Mouse (Mus musculus) brain, embryonic 14.5 days (tissue): ENCODE data around the gene Hps4.

Experiments
- CTCF ChIP-seq: fragments of 200-500 bp; IDR thresholded peaks from 2 replicates; pipeline ENCODE4 v1.5.1; 2012; ENCODE audit warnings: inconsistent platforms, mild to moderate bottlenecking, moderate library complexity, borderline replicate concordance; ENCODE audit not compliant: insufficient read depth, insufficient read length; ENCODE audit errors: extremely low read depth
- POLR2A ChIP-seq: fragments of 200-500 bp; IDR thresholded peaks from 2 replicates; pipeline ENCODE4 v1.6.1; 2012; ENCODE audit warnings: mild to moderate bottlenecking, inconsistent platforms, borderline replicate concordance; ENCODE audit not compliant: poor library complexity, insufficient read depth, insufficient read length, severe bottlenecking; ENCODE audit errors: extremely low read depth

DNA sequence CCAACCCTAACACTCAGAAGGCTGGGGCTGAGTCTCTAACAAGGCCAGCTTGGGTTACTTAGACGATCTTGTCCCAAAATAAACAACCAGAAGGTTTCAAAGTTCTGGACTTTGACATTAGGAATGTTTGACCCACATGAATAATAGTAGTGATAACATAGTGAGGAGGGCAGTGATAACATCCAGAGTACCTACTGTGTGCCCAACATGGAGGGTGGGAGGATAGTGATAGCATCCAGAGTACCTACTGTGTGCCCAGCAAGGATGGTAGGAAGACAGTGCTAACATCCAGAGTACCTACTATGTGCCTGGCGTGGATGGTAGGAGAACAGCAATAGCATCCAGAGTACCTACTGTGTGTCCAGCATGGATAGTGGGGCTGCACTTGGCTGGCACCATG is 49.1 kb upstream of the Hps4 start:
- no peak for TF ChIP-seq CTCF
- TF ChIP-seq POLR2A, result no peak
